Mouse (Mus musculus): Measurements from ENCODE around the gene Zcchc18. TPM values are rescaled to one million over a fixed set of nuclear protein-coding genes. Genes with fewer than 3 reads are reported as not detected.

Gene Zcchc18
- polyA plus RNA-seq, 1 experiment from 2014 or later: 61.3 TPM

DNA sequence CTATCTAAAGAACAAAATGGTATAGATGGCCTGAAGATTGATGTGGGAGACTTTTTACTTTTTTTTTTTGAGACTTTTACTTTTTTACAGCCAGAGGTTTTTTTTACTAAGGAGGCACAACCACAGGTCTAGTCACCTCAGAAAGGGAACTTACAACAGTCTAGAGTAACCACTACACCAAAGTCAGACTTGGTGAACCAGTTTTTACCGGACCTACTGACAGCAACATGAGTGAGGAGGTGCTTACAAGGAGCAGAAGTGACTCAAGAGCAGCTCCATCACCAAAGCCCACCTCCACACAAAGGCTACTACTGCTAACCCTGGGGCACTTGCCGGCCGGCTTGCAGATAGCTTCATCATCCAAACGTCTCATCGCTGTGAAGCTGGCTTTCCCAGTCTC is 38.8 kb downstream of the Zcchc18 start:
- ATAC-seq (replicated peaks; ENCODE audit: insufficient number of reproducible peaks, low FRiP score, low TSS enrichment, low read depth): no peak
- no peaks in the 10 kb centered on the region for H3K9me3 ChIP-seq (replicated peaks; ENCODE audit: control insufficient read depth, low read length)
- H3K4me1 ChIP-seq (ENCODE audit: control insufficient read depth, insufficient read depth, low read length): no peaks in the 10 kb centered on the region
- 89% methylated on average over 5 of the region's 5 CpGs for WGBS
- H3K27ac ChIP-seq (replicated peaks; ENCODE audit: low read depth, low read length): no peak overlapping the region
- no peaks in the 10 kb centered on the region for H3K27me3 ChIP-seq (ENCODE audit: control insufficient read depth, insufficient read depth, low read length)
- DNase-seq (ENCODE audit: low spot score): no peak
- no peaks in the 10 kb centered on the region for H3K36me3 ChIP-seq (replicated peaks; ENCODE audit: control insufficient read depth, insufficient read depth, low read depth, low read length)
- H3K9ac ChIP-seq (replicated peaks; ENCODE audit: low read length): no peak overlapping the region
- no peak overlapping the region for H3K4me2 ChIP-seq (ENCODE audit: low read depth, low read length)
- H3K4me3 ChIP-seq (ENCODE audit: low read depth, low read length): no peak overlapping the region

DNA sequence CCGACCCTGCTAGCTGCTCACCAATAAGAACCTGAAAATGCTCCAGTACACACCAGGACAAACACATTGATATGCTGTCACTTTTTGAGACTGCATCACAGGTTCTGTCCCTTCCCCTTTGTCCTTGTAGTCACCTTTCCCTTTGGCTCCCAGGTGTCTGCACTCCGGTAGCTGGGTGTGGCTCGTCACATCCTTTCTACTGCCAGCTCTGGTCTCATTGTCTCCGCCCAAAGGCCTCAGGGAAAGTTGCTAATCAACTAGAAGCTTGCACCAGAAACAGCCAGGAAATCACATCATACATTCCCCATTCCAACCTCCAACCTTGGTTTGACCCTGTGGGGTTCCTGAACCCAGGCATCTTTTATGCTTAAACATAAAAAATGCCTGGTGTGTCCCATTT is 41.4 kb downstream of the Zcchc18 start:
- Histone ChIP-seq H3K4me2 (ENCODE audit: low read depth, low read length) (no peak overlapping the region), H3K4me1 (ENCODE audit: control insufficient read depth, insufficient read depth, low read length) (no peaks in the 10 kb centered on the region), H3K4me3 (ENCODE audit: low read depth, low read length) (no peak overlapping the region), H3K27ac (replicated peaks; ENCODE audit: low read depth, low read length) (no peak overlapping the region), H3K36me3 (replicated peaks; ENCODE audit: control insufficient read depth, insufficient read depth, low read depth, low read length) (no peaks in the 10 kb centered on the region), H3K9me3 (replicated peaks; ENCODE audit: control insufficient read depth, low read length) (no peaks in the 10 kb centered on the region), H3K9ac (replicated peaks; ENCODE audit: low read length) (no peak overlapping the region), H3K27me3 (ENCODE audit: control insufficient read depth, insufficient read depth, low read length) (no peaks in the 10 kb centered on the region)
- ATAC-seq (replicated peaks; ENCODE audit: insufficient number of reproducible peaks, low FRiP score, low TSS enrichment, low read depth): no peak
- DNase-seq (ENCODE audit: low spot score): no peak
- WGBS: 74% methylated on average over 4 of the region's 4 CpGs

DNA sequence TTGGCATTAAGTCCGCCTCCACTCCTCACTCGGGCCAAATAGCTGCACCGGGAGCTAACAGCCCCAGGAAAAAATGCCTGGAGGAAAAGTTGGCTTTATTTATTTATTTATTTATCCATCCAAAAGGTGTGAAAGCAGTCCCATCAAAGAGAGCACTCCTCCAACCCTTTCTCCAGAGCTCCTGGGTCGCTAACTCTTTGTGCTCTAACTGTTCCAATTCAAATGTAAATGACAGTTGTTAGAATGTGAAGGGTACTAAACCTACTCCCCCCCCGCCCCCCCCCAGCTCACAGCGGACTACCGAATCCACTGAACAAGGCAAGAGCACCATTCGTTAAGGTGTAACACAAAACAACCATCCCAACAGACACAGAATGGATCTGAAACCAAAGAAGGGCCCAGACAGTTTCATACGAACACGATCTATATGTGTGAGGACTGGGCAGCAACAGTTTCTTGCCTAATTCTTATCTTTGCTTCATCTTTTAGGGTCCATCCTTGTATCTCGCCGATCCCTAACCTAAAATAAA is 44.6 kb downstream of the Zcchc18 start:
- H3K36me3 ChIP-seq (replicated peaks; ENCODE audit: control insufficient read depth, insufficient read depth, low read depth, low read length): no peaks in the 10 kb centered on the region
- peak overlapping the region; percentile 47 for H3K4me3 ChIP-seq (ENCODE audit: low read depth, low read length)
- no peaks in the 10 kb centered on the region for H3K27me3 ChIP-seq (ENCODE audit: control insufficient read depth, insufficient read depth, low read length)
- ATAC-seq (replicated peaks; ENCODE audit: insufficient number of reproducible peaks, low FRiP score, low TSS enrichment, low read depth) (no peak; the same call in 1 of the 2 replicates), DNase-seq (ENCODE audit: low spot score) (no peak)
- H3K9me3 ChIP-seq (replicated peaks; ENCODE audit: control insufficient read depth, low read length): no peaks in the 10 kb centered on the region
- 19% methylated on average over 12 of the region's 12 CpGs for WGBS
- H3K4me2 ChIP-seq (ENCODE audit: low read depth, low read length): peak overlapping the region; percentile 37
- no peak overlapping the region for H3K27ac ChIP-seq (replicated peaks; ENCODE audit: low read depth, low read length)
- peak overlapping the region; percentile 70 for H3K9ac ChIP-seq (replicated peaks; ENCODE audit: low read length)
- no peaks in the 10 kb centered on the region for H3K4me1 ChIP-seq (ENCODE audit: control insufficient read depth, insufficient read depth, low read length)

DNA sequence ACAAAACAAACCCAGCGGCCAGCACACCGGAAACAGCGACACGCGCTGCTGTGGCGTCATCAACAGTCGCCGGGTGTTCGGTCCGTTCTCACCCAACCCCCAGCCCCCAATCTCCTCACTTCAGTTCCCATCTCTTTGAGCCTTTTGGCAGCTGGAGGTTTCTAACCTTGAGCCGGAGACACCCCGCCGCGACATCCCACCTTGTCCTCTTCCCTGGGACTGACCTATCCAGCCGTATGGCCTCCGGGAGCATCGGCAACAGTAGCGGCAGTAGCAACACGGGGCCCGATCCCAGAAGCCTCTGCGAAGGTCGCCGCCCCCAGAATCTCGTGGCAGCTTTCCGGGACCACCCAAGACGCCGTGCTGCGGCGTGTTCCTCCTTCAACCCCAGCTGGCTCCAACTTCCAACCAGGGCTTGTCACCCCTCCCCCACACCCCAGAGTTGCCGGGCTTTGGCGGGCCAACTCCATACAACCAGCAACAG is 45.1 kb downstream of the Zcchc18 start, which contains the start of gene Slc25a53:
TSS of gene Slc25a53 (minus strand) at position 303 of the 484 bp plus-strand sequence.
- ATAC-seq (replicated peaks; ENCODE audit: insufficient number of reproducible peaks, low FRiP score, low TSS enrichment, low read depth) (peak; percentile 91), DNase-seq (ENCODE audit: low spot score) (peak; percentile 91)
- no peaks in the 10 kb centered on the region for H3K9me3 ChIP-seq (replicated peaks; ENCODE audit: control insufficient read depth, low read length)
- no peaks in the 10 kb centered on the region for H3K4me1 ChIP-seq (ENCODE audit: control insufficient read depth, insufficient read depth, low read length)
- peak within 1 kb of the TSS; percentile 47 for H3K4me3 ChIP-seq (ENCODE audit: low read depth, low read length)
- peak within 1 kb of the TSS; percentile 37 for H3K4me2 ChIP-seq (ENCODE audit: low read depth, low read length)
- H3K27ac ChIP-seq (replicated peaks; ENCODE audit: low read depth, low read length): no peak within 1 kb of the TSS
- WGBS: 14% methylated on average over 31 of the region's 31 CpGs
- H3K9ac ChIP-seq (replicated peaks; ENCODE audit: low read length): peak within 1 kb of the TSS; percentile 70
- no peaks in the 10 kb centered on the region for H3K36me3 ChIP-seq (replicated peaks; ENCODE audit: control insufficient read depth, insufficient read depth, low read depth, low read length)
- H3K27me3 ChIP-seq (ENCODE audit: control insufficient read depth, insufficient read depth, low read length): no peaks in the 10 kb centered on the region

- Histone ChIP-seq H3K27ac (replicated peaks; ENCODE audit: low read depth, low read length) (no peak overlapping the region), H3K4me3 (ENCODE audit: low read depth, low read length) (peak overlapping the region; percentile 47), H3K27me3 (ENCODE audit: control insufficient read depth, insufficient read depth, low read length) (no peaks in the 10 kb centered on the region), H3K9ac (replicated peaks; ENCODE audit: low read length) (peak overlapping the region; percentile 5), H3K4me2 (ENCODE audit: low read depth, low read length) (no peak overlapping the region), H3K36me3 (replicated peaks; ENCODE audit: control insufficient read depth, insufficient read depth, low read depth, low read length) (no peaks in the 10 kb centered on the region), H3K4me1 (ENCODE audit: control insufficient read depth, insufficient read depth, low read length) (no peaks in the 10 kb centered on the region), H3K9me3 (replicated peaks; ENCODE audit: control insufficient read depth, low read length) (no peaks in the 10 kb centered on the region)
- no peak for DNase-seq (ENCODE audit: low spot score)
- ATAC-seq (replicated peaks; ENCODE audit: insufficient number of reproducible peaks, low FRiP score, low TSS enrichment, low read depth): no peak; the same call in 1 of the 2 replicates
- WGBS: 47% methylated on average over 7 of the region's 7 CpGs
Measured at GRCm38 (mm10) chrX:137038502-137038901, 45.5 kb downstream of the Zcchc18 start.

Other genes with a start within 250 kb of the Zcchc18 start
- 688 and 708 TPM in 2 replicates for gene Morf4l2, start 249.5 kb upstream of the Zcchc18 start, polyA plus RNA-seq (2014; fragmentation: Nextera tagmentation; extraction: Ambion mirVana)
- 0.14 TPM in 1 of 2 replicates, not detected in the other for gene Glra4, start 213.0 kb upstream of the Zcchc18 start, polyA plus RNA-seq (2014; fragmentation: Nextera tagmentation; extraction: Ambion mirVana)
- gene Plp1, start 170.5 kb upstream of the Zcchc18 start, polyA plus RNA-seq (2014; fragmentation: Nextera tagmentation; extraction: Ambion mirVana): 15.8 and 16.0 TPM in 2 replicates
- gene Rab9b, start 124.4 kb upstream of the Zcchc18 start, polyA plus RNA-seq (2014; fragmentation: Nextera tagmentation; extraction: Ambion mirVana): 0.77 and 1.6 TPM in 2 replicates
- gene H2bfm, start 65.8 kb upstream of the Zcchc18 start, polyA plus RNA-seq (2014; fragmentation: Nextera tagmentation; extraction: Ambion mirVana): not detected in 2 replicates
- gene Tmsb15b2, start 17.7 kb upstream of the Zcchc18 start, polyA plus RNA-seq (2014; fragmentation: Nextera tagmentation; extraction: Ambion mirVana): 92.4 and 92.5 TPM in 2 replicates
- gene Tmsb15l, start 16.3 kb upstream of the Zcchc18 start, polyA plus RNA-seq (2014; fragmentation: Nextera tagmentation; extraction: Ambion mirVana): 11.8 and 12.9 TPM in 2 replicates
- gene Tmsb15b1, start 16.3 kb upstream of the Zcchc18 start, polyA plus RNA-seq (2014; fragmentation: Nextera tagmentation; extraction: Ambion mirVana): 30.6 and 35.8 TPM in 2 replicates
- 13.4 TPM in 2 replicates for gene Slc25a53, start 45.1 kb downstream of the Zcchc18 start, polyA plus RNA-seq (2014; fragmentation: Nextera tagmentation; extraction: Ambion mirVana)
- gene Fam199x, start 56.4 kb downstream of the Zcchc18 start, polyA plus RNA-seq (2014; fragmentation: Nextera tagmentation; extraction: Ambion mirVana): 14.7 and 16.6 TPM in 2 replicates
- not detected in 2 replicates for gene Esx1, start 128.9 kb downstream of the Zcchc18 start, polyA plus RNA-seq (2014; fragmentation: Nextera tagmentation; extraction: Ambion mirVana)